Mouse (Mus musculus) layer of hippocampus, adult 9-11 months (tissue): Measurements from ENCODE around the gene Sptbn4.
A peak's percentile ranks its signal among the peaks of the same experiment; 100 is the strongest.

Experiments used
- DNase-seq: peaks from one replicate; pipeline ENCODE4 v3.0.0; 2022

The Sptbn4 gene

DNA sequence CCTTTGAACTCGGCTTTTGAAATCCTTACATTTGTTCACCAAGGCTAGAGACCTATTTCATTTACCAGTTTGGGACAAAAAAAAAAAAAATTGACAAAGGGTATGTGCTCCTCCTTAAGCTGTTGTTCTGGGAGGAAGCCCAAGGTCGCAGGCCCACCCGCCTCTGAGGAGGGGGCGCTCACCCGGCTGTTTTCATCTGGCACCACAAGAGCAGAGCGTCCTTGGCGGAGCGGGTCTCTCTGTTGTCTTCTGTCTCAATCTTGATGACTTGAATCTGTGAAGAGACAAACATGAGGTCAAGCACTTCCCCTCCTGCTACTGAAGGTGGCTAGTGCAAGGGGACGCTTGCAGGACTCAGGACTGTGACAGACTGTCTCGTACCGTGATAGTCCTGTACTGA, 19.5 kb downstream of the Sptbn4 start:
- DNase-seq, result no peak

DNA sequence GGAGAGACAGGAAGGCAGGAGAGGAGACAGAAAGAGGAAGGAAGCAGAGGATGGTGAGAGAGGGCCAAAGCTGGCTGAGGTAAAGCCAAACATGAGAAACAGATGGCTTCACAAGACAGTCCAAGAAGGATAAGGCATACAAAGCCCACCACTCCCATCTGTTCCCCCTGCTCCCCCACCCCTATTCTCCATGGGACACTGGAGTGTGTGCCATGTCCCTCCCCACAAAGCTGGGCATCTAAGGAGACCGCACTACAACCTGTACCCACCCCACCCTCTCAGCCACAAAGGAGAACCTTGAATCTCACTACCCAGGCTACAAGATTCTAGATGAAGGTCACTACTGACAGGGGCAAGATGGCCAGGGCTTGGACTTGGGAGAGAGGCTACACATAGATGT, 20.1 kb downstream of the Sptbn4 start:
- no peak for DNase-seq

- peak; percentile 68 for DNase-seq
Observed at GRCm38 (mm10) chr7:27423556-27424326, 23.7 kb downstream of the Sptbn4 start.

GRCm38 (mm10) chr7:27419101-27419500, 28.4 kb downstream of the Sptbn4 start:
- no peak for DNase-seq

DNA sequence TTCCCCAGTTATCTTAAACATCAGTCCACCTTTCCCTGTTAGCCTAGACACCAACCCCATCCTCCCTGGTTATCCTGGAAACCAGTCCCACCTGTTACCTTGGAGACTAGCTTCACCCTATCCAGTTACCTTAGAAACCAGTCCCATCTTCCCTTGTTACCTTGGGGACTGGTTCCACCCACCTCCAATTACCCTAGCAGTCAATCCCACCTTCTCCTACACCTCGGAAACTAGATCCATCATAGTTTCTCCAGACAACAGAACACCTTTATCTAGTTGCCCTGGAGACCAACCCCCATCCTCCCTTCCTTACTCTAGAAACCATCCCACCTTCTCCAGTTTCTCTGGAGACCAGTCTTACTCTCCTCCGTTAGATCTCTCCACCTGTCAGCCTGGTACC, 30.3 kb downstream of the Sptbn4 start:
- DNase-seq, result peak; percentile 49

GRCm38 (mm10) chr7:27408379-27409176, 38.9 kb downstream of the Sptbn4 start:
- peak; percentile 71 for DNase-seq

GRCm38 (mm10) chr7:27407816-27408215, 39.7 kb downstream of the Sptbn4 start:
- DNase-seq, result no peak

- no peak for DNase-seq
Observed at GRCm38 (mm10) chr7:27406481-27406880, 41.0 kb downstream of the Sptbn4 start.

- DNase-seq, result no peak
Observed at GRCm38 (mm10) chr7:27404203-27404942, 43.1 kb downstream of the Sptbn4 start.

DNA sequence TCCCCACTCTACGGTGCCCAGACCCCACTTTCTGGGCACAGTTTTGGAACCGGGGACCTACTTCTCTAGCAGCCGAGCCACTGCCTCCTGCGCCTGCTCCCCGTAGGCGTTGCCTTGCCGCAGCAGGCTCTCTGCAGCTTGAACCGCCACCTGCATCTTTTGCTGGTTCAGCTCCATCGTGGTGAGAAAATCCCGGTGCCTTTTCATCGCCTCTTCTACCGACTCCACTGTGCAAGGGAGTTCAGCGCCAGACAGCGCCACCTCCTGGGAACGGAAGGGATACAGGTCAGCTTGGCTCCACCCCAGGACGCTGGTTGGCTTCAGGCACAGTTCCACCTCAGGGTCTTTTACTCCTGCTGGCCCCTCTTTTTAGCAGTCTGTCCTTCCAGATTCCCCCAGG, 44.8 kb downstream of the Sptbn4 start:
- peak; percentile 67 for DNase-seq

GRCm38 (mm10) chr7:27400545-27400944, 46.9 kb downstream of the Sptbn4 start:
- no peak for DNase-seq

- DNase-seq, result peak; percentile 79
Observed at GRCm38 (mm10) chr7:27397048-27397949, 50.2 kb downstream of the Sptbn4 start.

DNA sequence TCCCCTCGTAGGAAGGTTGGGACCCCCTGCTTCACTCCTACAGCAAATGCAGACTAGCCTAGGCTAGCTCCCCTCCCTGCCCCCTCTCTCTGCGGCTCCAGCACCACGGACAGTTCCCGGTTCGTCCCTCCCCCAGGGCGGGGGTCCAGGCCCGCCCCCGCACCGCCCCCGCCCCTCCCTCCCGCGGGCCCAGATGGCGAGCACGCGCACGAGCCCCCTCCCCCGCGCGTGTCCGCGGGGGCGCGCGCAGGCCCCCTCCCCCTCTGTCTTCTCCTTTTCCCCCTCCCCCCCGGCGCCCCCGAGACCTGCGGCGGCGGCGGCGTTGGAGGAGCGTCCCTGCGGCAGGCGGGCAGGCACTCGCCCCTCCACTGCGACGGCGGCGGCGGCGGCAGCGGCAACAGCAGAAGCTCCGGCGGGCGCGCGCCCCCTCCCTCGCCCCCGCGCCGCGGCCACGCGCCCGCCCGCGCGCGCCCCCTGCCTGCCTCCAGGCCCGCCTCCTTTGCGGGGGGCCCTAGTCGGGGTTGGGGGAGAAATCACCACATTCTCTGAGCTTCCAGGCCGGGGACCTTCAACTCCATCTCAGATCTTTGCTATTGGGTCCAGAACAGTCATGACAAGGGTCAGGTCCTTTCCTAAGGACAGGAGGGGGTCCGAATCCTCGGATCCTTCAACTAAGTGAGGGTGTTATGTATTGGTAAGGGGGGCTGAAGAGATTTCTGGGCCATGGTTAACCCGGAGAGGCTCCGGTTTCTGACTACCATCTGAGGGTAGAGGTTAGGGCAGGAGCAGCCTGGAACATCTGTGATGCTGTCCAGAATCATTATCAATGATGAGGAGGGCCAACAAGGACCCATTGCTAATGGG, 51.1 kb downstream of the Sptbn4 start:
- no peak for DNase-seq

GRCm38 (mm10) chr7:27395521-27396183, 51.8 kb downstream of the Sptbn4 start:
- no peak for DNase-seq

- DNase-seq, result no peak
Observed at GRCm38 (mm10) chr7:27391416-27391815, 56.1 kb downstream of the Sptbn4 start.

- no peak for DNase-seq
Observed at GRCm38 (mm10) chr7:27389213-27389612, 58.3 kb downstream of the Sptbn4 start.

- DNase-seq, result peak; percentile 71
Observed at GRCm38 (mm10) chr7:27384731-27385130, 62.8 kb downstream of the Sptbn4 start.

GRCm38 (mm10) chr7:27384134-27384533, 63.4 kb downstream of the Sptbn4 start:
- no peak for DNase-seq

GRCm38 (mm10) chr7:27383233-27383632, 64.3 kb downstream of the Sptbn4 start:
- DNase-seq, result no peak

DNA sequence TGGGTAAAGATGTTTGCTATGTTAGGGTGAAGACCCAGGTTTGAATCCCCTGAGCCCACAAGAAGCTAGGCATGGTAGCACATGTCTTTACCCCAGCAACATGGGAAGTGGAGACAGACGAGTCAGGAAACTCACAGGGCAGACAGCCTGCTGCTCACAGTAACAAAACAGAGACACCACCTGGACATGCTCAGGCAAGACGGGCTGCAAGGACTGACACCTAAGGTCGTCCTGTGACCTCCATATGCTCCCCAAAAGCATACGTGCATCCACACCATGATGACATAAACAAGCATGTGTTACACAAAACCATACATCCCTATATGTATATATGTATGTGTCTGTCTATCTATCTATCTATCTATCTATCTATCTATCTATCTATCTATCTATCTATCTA, 65.9 kb downstream of the Sptbn4 start:
- DNase-seq, result no peak

- no peak for DNase-seq
Observed at GRCm38 (mm10) chr7:27381009-27381408, 66.5 kb downstream of the Sptbn4 start.
